Mouse (Mus musculus) lung, postnatal 0 days (tissue): ENCODE measurements at regions not wholly inside any gene's neighbourhood (a gene's known extent, or its start where the extent isn't known, plus 50 kb on each side); places are given as distances from the start of the nearest gene placed in this dataset.

Source experiments
- CTCF ChIP-seq: IDR thresholded peaks from 2 replicates; pipeline ENCODE4 v1.5.1; 2016; ENCODE audit warnings: antibody characterized with exemption, mild to moderate bottlenecking
- EP300 ChIP-seq: IDR thresholded peaks from 2 replicates; pipeline ENCODE4 v1.6.1; 2016; ENCODE audit warnings: antibody characterized with exemption, mild to moderate bottlenecking, control low read depth

DNA sequence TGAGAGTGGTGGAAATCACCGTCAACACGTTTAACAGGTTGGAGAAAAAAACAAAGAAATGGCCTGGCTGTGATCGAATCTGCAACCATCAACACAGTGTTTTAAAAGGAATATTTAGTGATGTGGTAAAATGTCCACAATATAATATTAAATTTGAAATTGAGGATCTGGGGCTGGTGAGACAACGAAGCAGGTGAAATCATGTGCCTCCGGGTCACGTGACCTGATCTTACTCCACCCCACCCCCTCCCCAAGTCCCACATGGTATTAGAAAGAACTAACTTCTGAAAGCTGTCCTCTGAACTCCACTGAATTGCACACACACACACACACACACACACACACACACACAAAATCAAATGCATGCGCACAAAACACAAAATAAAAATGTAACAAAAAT lies 51.3 kb upstream of the Arid1b start:
- TF ChIP-seq CTCF (no peak), EP300 (no peak)
